Mouse (Mus musculus) ovary, postnatal 10 days (tissue): Measurements from ENCODE around the gene Glis3.

Experiments used
- DNase-seq: peaks from one replicate; pipeline ENCODE4 v3.0.0; 2022; ENCODE audit warnings: low spot score

Gene Glis3

GRCm38 (mm10) chr19:28533576-28533975, 146.3 kb downstream of the Glis3 start:
- no peak for DNase-seq

GRCm38 (mm10) chr19:28531750-28532149, 148.1 kb downstream of the Glis3 start:
- DNase-seq = no peak

- DNase-seq = no peak
Observed at GRCm38 (mm10) chr19:28530846-28531245, 149.0 kb downstream of the Glis3 start.

- DNase-seq = no peak
Observed at GRCm38 (mm10) chr19:28529006-28529405, 150.9 kb downstream of the Glis3 start.

- no peak for DNase-seq
Observed at GRCm38 (mm10) chr19:28527446-28527845, 152.4 kb downstream of the Glis3 start.

GRCm38 (mm10) chr19:28525331-28525730, 154.5 kb downstream of the Glis3 start:
- DNase-seq = no peak

- DNase-seq = no peak
Observed at GRCm38 (mm10) chr19:28522289-28522688, 157.6 kb downstream of the Glis3 start.

GRCm38 (mm10) chr19:28520761-28521181, 159.1 kb downstream of the Glis3 start:
- no peak for DNase-seq

GRCm38 (mm10) chr19:28520128-28520745, 159.6 kb downstream of the Glis3 start:
- no peak for DNase-seq

- no peak for DNase-seq
Observed at GRCm38 (mm10) chr19:28519296-28519695, 160.6 kb downstream of the Glis3 start.

- DNase-seq = no peak
Observed at GRCm38 (mm10) chr19:28518846-28519245, 161.0 kb downstream of the Glis3 start.

GRCm38 (mm10) chr19:28518266-28518665, 161.6 kb downstream of the Glis3 start:
- no peak for DNase-seq

GRCm38 (mm10) chr19:28517464-28518080, 162.3 kb downstream of the Glis3 start:
- no peak for DNase-seq

GRCm38 (mm10) chr19:28516487-28516886, 163.4 kb downstream of the Glis3 start:
- DNase-seq = no peak

GRCm38 (mm10) chr19:28512475-28512874, 167.4 kb downstream of the Glis3 start:
- DNase-seq = no peak

GRCm38 (mm10) chr19:28511910-28512309, 168.0 kb downstream of the Glis3 start:
- no peak for DNase-seq

- DNase-seq = no peak
Observed at GRCm38 (mm10) chr19:28505376-28505775, 174.5 kb downstream of the Glis3 start.

- no peak for DNase-seq
Observed at GRCm38 (mm10) chr19:28503011-28503410, 176.9 kb downstream of the Glis3 start.

- no peak for DNase-seq
Observed at GRCm38 (mm10) chr19:28500975-28501374, 178.9 kb downstream of the Glis3 start.

- no peak for DNase-seq
Observed at GRCm38 (mm10) chr19:28500505-28500904, 179.4 kb downstream of the Glis3 start.

GRCm38 (mm10) chr19:28499786-28500185, 180.1 kb downstream of the Glis3 start:
- no peak for DNase-seq

- no peak for DNase-seq
Observed at GRCm38 (mm10) chr19:28495926-28496325, 184.0 kb downstream of the Glis3 start.

GRCm38 (mm10) chr19:28493605-28494260, 186.1 kb downstream of the Glis3 start:
- no peak for DNase-seq
